Mouse (Mus musculus): ENCODE measurements around the gene Ldb3. TPM values are rescaled to one million over a fixed set of nuclear protein-coding genes. Genes with fewer than 3 reads are reported as not detected.

Gene Ldb3
- polyA plus RNA-seq, 1 experiment from 2014 or later = 2.7 TPM

GRCm38 (mm10) chr14:34555211-34555610 is 33.3 kb downstream of the Ldb3 start:
- 70% methylated on average over 13 of the region's 13 CpGs for WGBS
- H3K4me1 ChIP-seq (replicated peaks; ENCODE audit: control insufficient read depth, insufficient read depth, low read length) = no peaks in the 10 kb centered on the region
- ATAC-seq (replicated peaks; ENCODE audit: low FRiP score) (no peak), DNase-seq (ENCODE audit: low spot score) (no peak)
- no peak overlapping the region for H3K4me2 ChIP-seq
- no peaks in the 10 kb centered on the region for H3K9me3 ChIP-seq (ENCODE audit: control insufficient read depth, low read length)
- H3K27me3 ChIP-seq (replicated peaks; ENCODE audit: control insufficient read depth, insufficient read depth, low read length) = no peaks in the 10 kb centered on the region
- H3K27ac ChIP-seq (ENCODE audit: low read depth, low read length) = no peak overlapping the region
- H3K4me3 ChIP-seq (ENCODE audit: low read depth, low read length) = no peak overlapping the region
- H3K36me3 ChIP-seq (ENCODE audit: control insufficient read depth, insufficient read depth, low read length) = no peaks in the 10 kb centered on the region
- H3K9ac ChIP-seq (ENCODE audit: low read depth, low read length) = no peak overlapping the region

- H3K36me3 ChIP-seq (ENCODE audit: control insufficient read depth, insufficient read depth, low read length) = no peaks in the 10 kb centered on the region
- no peaks in the 10 kb centered on the region for H3K4me1 ChIP-seq (replicated peaks; ENCODE audit: control insufficient read depth, insufficient read depth, low read length)
- ATAC-seq (replicated peaks; ENCODE audit: low FRiP score) (no peak), DNase-seq (ENCODE audit: low spot score) (no peak)
- no peak overlapping the region for H3K4me2 ChIP-seq
- no peaks in the 10 kb centered on the region for H3K27me3 ChIP-seq (replicated peaks; ENCODE audit: control insufficient read depth, insufficient read depth, low read length)
- no peaks in the 10 kb centered on the region for H3K9me3 ChIP-seq (ENCODE audit: control insufficient read depth, low read length)
- H3K27ac ChIP-seq (ENCODE audit: low read depth, low read length) = no peak overlapping the region
- 55% methylated on average over 3 of the region's 3 CpGs for WGBS
- no peak overlapping the region for H3K4me3 ChIP-seq (ENCODE audit: low read depth, low read length)
- H3K9ac ChIP-seq (ENCODE audit: low read depth, low read length) = no peak overlapping the region
These were observed 34.4 kb downstream of the Ldb3 start for GRCm38 (mm10) chr14:34554047-34554446.

GRCm38 (mm10) chr14:34553470-34553869 is 35.0 kb downstream of the Ldb3 start:
- no peak overlapping the region for H3K27ac ChIP-seq (ENCODE audit: low read depth, low read length)

DNA sequence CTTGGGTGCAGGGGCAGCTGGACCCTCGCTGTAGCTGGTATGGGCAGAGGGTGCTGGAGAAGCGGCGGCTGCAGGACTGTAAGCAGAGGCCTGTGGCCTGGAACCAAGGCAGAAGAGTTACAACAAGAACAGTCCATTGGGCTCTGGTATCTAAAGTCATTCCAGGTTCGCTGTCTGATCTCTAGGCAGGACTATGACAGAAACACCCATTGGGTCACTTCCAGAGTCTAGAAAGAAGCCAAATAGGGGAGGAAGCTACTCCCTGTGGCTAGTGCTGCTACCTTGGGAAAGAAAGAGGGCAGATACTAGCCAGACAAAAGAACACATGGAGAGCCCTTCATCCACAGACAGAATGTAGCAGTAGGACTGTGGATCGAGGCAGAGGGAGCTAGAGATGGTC is 36.3 kb downstream of the Ldb3 start:
- H3K4me3 ChIP-seq (ENCODE audit: low read depth, low read length) = no peak overlapping the region
- no peaks in the 10 kb centered on the region for H3K4me1 ChIP-seq (replicated peaks; ENCODE audit: control insufficient read depth, insufficient read depth, low read length)
- 78% methylated on average over 5 of the region's 5 CpGs for WGBS
- no peak overlapping the region for H3K27ac ChIP-seq (ENCODE audit: low read depth, low read length)
- no peaks in the 10 kb centered on the region for H3K36me3 ChIP-seq (ENCODE audit: control insufficient read depth, insufficient read depth, low read length)
- no peaks in the 10 kb centered on the region for H3K9me3 ChIP-seq (ENCODE audit: control insufficient read depth, low read length)
- DNase-seq (ENCODE audit: low spot score) (no peak), ATAC-seq (replicated peaks; ENCODE audit: low FRiP score) (no peak)
- no peak overlapping the region for H3K4me2 ChIP-seq
- H3K27me3 ChIP-seq (replicated peaks; ENCODE audit: control insufficient read depth, insufficient read depth, low read length) = 0 out of 2 replicates have a peak, but pooled peaks cover 5% of the 10 kb centered on the region
- no peak overlapping the region for H3K9ac ChIP-seq (ENCODE audit: low read depth, low read length)

More at GRCm38 (mm10) chr14:34553470-34553869, 35.0 kb downstream of the Ldb3 start:
- ATAC-seq (replicated peaks; ENCODE audit: low FRiP score) (no peak), DNase-seq (ENCODE audit: low spot score) (no peak)
- 80% methylated on average over 6 of the region's 6 CpGs for WGBS
- Histone ChIP-seq H3K36me3 (ENCODE audit: control insufficient read depth, insufficient read depth, low read length) (no peaks in the 10 kb centered on the region), H3K4me2 (no peak overlapping the region), H3K27me3 (replicated peaks; ENCODE audit: control insufficient read depth, insufficient read depth, low read length) (no peaks in the 10 kb centered on the region), H3K4me3 (ENCODE audit: low read depth, low read length) (no peak overlapping the region), H3K4me1 (replicated peaks; ENCODE audit: control insufficient read depth, insufficient read depth, low read length) (no peaks in the 10 kb centered on the region), H3K9me3 (ENCODE audit: control insufficient read depth, low read length) (no peaks in the 10 kb centered on the region), H3K9ac (ENCODE audit: low read depth, low read length) (no peak overlapping the region)

GRCm38 (mm10) chr14:34549004-34549671 is 39.3 kb downstream of the Ldb3 start:
- H3K27ac ChIP-seq (ENCODE audit: low read depth, low read length) = no peak overlapping the region
- peaks cover 9% of the 10 kb centered on the region; the same call in 1 of the 2 replicates for H3K27me3 ChIP-seq (replicated peaks; ENCODE audit: control insufficient read depth, insufficient read depth, low read length)

GRCm38 (mm10) chr14:34548391-34549001 is 40.0 kb downstream of the Ldb3 start:
- H3K9me3 ChIP-seq (ENCODE audit: control insufficient read depth, low read length) = no peaks in the 10 kb centered on the region
- DNase-seq (ENCODE audit: low spot score) = peak; percentile 64
- peak overlapping the region; percentile 97 for H3K4me2 ChIP-seq
- H3K27me3 ChIP-seq (replicated peaks; ENCODE audit: control insufficient read depth, insufficient read depth, low read length) = peaks cover 10% of the 10 kb centered on the region; the same call in 1 of the 2 replicates
- peak overlapping the region; percentile 78 for H3K4me3 ChIP-seq (ENCODE audit: low read depth, low read length)
- H3K4me1 ChIP-seq (replicated peaks; ENCODE audit: control insufficient read depth, insufficient read depth, low read length) = no peaks in the 10 kb centered on the region
- no peaks in the 10 kb centered on the region for H3K36me3 ChIP-seq (ENCODE audit: control insufficient read depth, insufficient read depth, low read length)
- H3K9ac ChIP-seq (ENCODE audit: low read depth, low read length) = peak overlapping the region; percentile 66
- ATAC-seq (replicated peaks; ENCODE audit: low FRiP score) = peak; percentile 24
- 1% methylated on average over 27 of the region's 27 CpGs for WGBS
- no peak overlapping the region for H3K27ac ChIP-seq (ENCODE audit: low read depth, low read length)

More at GRCm38 (mm10) chr14:34549004-34549671, 39.3 kb downstream of the Ldb3 start:
- H3K4me3 ChIP-seq (ENCODE audit: low read depth, low read length) = peak overlapping the region; percentile 78
- H3K4me1 ChIP-seq (replicated peaks; ENCODE audit: control insufficient read depth, insufficient read depth, low read length) = no peaks in the 10 kb centered on the region
- H3K4me2 ChIP-seq = peak overlapping the region; percentile 97
- peak; percentile 89 for DNase-seq (ENCODE audit: low spot score)
- ATAC-seq (replicated peaks; ENCODE audit: low FRiP score) = peak; percentile 84
- no peaks in the 10 kb centered on the region for H3K36me3 ChIP-seq (ENCODE audit: control insufficient read depth, insufficient read depth, low read length)
- WGBS = under 1% methylated on average over 55 of the region's 55 CpGs
- H3K9ac ChIP-seq (ENCODE audit: low read depth, low read length) = peak overlapping the region; percentile 66
- H3K9me3 ChIP-seq (ENCODE audit: control insufficient read depth, low read length) = no peaks in the 10 kb centered on the region

DNA sequence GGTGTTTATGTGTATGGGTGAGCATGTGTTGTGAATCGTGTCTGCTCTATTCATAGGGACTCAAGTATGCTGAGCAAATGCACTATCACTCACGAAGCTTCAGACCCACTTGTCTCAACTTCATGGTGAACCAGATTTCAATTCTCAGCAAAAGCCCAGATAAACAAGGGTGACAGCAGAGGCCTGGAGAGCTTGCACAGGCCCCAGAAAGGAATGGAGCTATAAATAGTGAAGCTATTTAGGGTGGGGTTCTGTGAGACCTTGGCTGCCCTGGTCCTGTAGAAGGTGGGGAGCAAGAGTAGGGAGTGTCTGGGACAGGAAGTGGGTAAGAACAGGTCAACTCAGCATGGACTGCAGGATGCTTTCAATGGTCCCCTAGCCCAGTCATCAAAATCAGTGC is 43.9 kb downstream of the Ldb3 start:
- Histone ChIP-seq H3K4me1 (replicated peaks; ENCODE audit: control insufficient read depth, insufficient read depth, low read length) (no peaks in the 10 kb centered on the region), H3K4me2 (no peak overlapping the region)

GRCm38 (mm10) chr14:34544001-34544400 is 44.5 kb downstream of the Ldb3 start:
- Histone ChIP-seq H3K9me3 (ENCODE audit: control insufficient read depth, low read length) (no peaks in the 10 kb centered on the region), H3K27ac (ENCODE audit: low read depth, low read length) (no peak overlapping the region), H3K4me2 (no peak overlapping the region), H3K9ac (ENCODE audit: low read depth, low read length) (no peak overlapping the region), H3K27me3 (replicated peaks; ENCODE audit: control insufficient read depth, insufficient read depth, low read length) (peaks cover 18% of the 10 kb centered on the region), H3K4me1 (replicated peaks; ENCODE audit: control insufficient read depth, insufficient read depth, low read length) (no peaks in the 10 kb centered on the region), H3K4me3 (ENCODE audit: low read depth, low read length) (no peak overlapping the region), H3K36me3 (ENCODE audit: control insufficient read depth, insufficient read depth, low read length) (no peaks in the 10 kb centered on the region)
- no peak for DNase-seq (ENCODE audit: low spot score)
- WGBS = 83% methylated on average over 6 of the region's 6 CpGs
- ATAC-seq (replicated peaks; ENCODE audit: low FRiP score) = no peak

More for the DNA sequence above, 43.9 kb downstream of the Ldb3 start:
- DNase-seq (ENCODE audit: low spot score) = no peak
- no peaks in the 10 kb centered on the region for H3K36me3 ChIP-seq (ENCODE audit: control insufficient read depth, insufficient read depth, low read length)
- no peak overlapping the region for H3K4me3 ChIP-seq (ENCODE audit: low read depth, low read length)
- H3K9ac ChIP-seq (ENCODE audit: low read depth, low read length) = no peak overlapping the region
- H3K27ac ChIP-seq (ENCODE audit: low read depth, low read length) = no peak overlapping the region
- no peak for ATAC-seq (replicated peaks; ENCODE audit: low FRiP score)
- H3K9me3 ChIP-seq (ENCODE audit: control insufficient read depth, low read length) = no peaks in the 10 kb centered on the region
- WGBS = 69% methylated on average over 2 of the region's 2 CpGs
- peaks cover 18% of the 10 kb centered on the region for H3K27me3 ChIP-seq (replicated peaks; ENCODE audit: control insufficient read depth, insufficient read depth, low read length)

DNA sequence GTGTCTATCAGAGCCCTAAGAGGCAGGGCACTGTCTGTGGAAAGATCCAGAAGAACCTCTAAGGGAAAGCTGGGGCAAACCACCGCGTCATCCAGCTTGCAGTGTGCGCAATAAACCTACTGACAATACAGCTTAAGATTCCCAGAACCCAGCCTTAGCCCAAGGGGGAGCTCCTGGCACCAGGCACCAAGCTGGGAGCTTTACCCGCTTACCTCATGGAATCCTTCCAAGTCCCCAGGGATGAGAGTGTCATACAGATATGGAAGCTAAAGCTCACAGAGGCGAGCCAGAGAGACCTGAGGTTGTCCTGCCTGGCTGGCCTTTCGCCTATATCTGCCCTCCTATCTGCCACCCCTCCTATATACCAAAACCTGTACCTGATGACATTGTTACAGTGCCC is 44.9 kb downstream of the Ldb3 start:
- H3K4me1 ChIP-seq (replicated peaks; ENCODE audit: control insufficient read depth, insufficient read depth, low read length) = no peaks in the 10 kb centered on the region
- no peak overlapping the region for H3K4me2 ChIP-seq
- H3K9ac ChIP-seq (ENCODE audit: low read depth, low read length) = no peak overlapping the region
- no peak overlapping the region for H3K27ac ChIP-seq (ENCODE audit: low read depth, low read length)
- DNase-seq (ENCODE audit: low spot score) (no peak), ATAC-seq (replicated peaks; ENCODE audit: low FRiP score) (no peak)
- 77% methylated on average over 6 of the region's 6 CpGs for WGBS
- peaks cover 18% of the 10 kb centered on the region for H3K27me3 ChIP-seq (replicated peaks; ENCODE audit: control insufficient read depth, insufficient read depth, low read length)
- H3K4me3 ChIP-seq (ENCODE audit: low read depth, low read length) = no peak overlapping the region
- H3K36me3 ChIP-seq (ENCODE audit: control insufficient read depth, insufficient read depth, low read length) = no peaks in the 10 kb centered on the region
- no peaks in the 10 kb centered on the region for H3K9me3 ChIP-seq (ENCODE audit: control insufficient read depth, low read length)
